Mouse (Mus musculus) spleen, postnatal 14 days (tissue): ENCODE measurements around the gene Ercc1.

ENCODE experiments used
- DNase-seq, 2 experiments: peaks; one replicate each; pipeline ENCODE4 v3.0.0; 2021 to 2022; ENCODE audit warnings: low spot score in 2 of 2

Ercc1 gene

DNA sequence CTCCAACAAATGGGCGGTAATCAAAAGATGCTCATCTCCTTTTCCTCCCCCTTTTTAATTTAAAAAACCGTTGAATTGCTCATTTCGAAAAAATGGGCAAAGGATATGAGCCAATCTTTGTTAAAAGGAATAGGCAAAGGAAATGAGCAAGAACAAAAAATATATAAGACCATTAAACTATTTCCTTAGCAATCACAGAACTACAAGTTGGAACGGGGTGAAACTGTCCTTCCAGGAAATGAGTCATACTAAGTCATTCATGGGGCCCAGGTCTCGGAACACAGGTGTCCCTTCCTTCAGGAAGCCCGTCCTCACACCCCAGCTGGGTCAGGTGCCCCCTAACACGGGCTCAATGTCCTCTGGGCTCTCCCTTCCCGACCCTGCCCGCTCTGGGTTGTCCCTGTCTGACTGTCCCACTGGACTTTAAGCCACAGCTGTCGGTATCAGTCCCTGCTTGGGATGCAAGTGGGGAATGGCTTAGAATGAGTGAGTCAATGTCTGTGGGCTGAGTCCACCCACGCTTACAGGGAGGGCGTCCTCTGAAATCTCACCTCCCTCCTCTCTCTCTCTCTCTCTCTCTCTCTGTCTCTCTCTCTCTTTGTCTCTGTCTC is at the start of gene Ercc1:
Ercc1 (plus strand) TSS at position 542 of the 611 bp plus-strand sequence.
- no peak for DNase-seq

DNA sequence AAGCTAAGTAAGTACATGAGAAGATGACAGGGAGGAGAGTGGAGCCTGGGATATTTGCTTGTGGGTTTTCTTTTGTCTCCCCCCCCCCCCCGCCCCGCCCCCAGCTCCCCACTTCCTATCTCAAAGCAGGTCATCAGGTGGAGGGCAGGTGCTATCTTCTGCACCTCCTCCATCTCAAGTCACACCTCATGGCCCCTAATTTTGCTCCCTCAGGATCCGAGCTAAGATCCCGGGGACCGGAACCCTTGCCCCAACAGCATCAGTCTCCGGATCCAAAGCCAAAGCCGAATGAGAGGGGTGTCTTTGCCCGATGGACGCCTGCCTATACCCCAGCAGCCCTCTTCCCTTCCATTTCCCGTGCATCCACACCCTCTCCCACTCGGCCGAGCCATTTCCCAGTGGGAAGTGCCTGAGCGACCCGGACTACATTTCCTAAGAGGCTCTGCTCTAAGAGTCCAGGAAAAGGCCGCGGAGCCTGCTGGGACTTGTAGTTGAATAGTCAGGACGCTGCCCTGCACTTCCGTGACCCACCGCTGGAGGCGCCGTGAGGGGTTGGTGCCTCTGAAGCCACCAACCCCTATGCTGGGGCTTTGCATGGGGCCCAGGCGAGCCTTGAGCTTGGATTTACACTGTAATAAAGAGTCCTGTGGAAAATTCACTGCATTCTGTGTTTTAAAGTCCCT is 48.9 kb upstream of the Ercc1 start:
- peak; percentile 82 to 95 for DNase-seq

GRCm38 (mm10) chr7:19297034-19297433 is 47.5 kb upstream of the Ercc1 start:
- DNase-seq: no peak

DNA sequence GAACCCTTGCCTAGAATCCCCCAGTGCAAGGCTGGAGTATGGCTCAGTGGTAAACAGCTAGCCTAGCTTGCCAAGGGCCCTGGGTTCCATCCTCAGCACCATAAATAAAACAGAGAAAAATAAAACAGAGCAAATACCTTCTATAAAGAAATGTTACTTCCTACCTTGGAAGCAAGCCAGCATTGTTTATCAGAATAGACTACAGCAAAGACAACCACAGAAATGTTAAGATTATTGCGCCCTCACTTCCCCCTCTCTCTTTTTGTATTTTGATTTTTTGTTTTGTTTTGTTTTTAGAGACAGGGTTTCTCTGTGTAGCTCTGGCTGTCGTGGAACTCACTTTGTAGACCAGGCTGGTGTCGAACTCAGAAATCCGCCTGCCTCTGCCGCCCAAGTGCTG is 46.8 kb upstream of the Ercc1 start:
- DNase-seq: no peak

DNA sequence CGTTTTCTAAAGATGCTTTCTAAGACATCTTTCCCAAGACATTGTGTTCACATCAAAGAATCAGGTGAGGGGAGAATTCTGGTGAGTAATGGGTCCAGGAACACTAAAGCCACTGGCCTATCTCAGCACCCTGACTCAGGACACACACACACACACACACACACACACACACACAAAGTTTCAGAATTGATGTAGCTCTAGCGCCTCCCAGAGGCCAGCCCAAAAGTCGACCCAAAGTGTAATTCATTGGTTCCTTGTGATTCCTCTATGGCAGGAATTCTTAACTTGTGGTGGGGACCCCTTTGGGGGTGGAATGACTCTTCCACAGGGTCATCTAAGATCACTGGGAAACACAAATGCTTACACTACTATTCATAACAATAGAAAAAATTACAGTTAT is 45.4 kb upstream of the Ercc1 start:
- DNase-seq: no peak

GRCm38 (mm10) chr7:19300501-19301421 is 43.8 kb upstream of the Ercc1 start:
- peak; percentile 60 to 75 for DNase-seq

- no peak for DNase-seq
Measured at GRCm38 (mm10) chr7:19301461-19302263, 42.9 kb upstream of the Ercc1 start.

DNA sequence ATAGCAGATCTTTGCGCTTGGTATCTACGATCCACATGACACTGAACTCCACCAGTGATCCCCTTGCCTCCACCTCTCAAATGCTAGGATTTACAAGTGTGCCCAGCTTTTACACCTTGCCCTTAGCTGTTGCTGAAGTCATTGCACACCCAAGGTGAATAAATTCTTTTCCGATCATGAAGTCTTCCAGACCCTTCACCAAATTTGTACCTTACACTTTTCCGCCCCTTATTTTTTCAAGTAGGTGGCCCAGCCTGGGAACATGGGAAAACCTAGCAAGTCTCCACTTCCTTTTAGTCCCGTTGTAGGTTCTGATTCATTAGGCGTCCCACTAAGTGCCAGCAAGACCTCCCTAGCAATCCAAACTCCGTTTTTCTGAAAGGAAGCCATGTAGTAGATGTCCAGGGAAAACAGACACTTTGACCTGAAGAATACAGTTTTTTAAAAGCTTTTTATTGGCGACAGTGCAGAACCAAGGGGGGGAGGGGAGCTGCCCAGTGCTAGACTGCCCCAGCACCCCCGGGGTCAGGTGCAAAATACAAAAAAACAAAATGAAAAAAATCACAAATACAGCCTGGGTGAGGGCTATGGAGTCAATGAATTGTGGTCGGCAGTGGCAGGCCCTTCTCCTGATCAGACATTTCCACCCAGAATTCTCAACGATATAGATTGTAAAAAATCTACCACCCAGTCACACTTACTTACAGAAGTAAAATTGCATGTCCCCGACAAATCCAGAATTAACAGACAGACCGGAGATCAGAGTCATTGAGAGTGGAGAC is 42.1 kb upstream of the Ercc1 start:
- no peak for DNase-seq

GRCm38 (mm10) chr7:19303046-19303305 is 41.6 kb upstream of the Ercc1 start:
- DNase-seq: no peak

DNA sequence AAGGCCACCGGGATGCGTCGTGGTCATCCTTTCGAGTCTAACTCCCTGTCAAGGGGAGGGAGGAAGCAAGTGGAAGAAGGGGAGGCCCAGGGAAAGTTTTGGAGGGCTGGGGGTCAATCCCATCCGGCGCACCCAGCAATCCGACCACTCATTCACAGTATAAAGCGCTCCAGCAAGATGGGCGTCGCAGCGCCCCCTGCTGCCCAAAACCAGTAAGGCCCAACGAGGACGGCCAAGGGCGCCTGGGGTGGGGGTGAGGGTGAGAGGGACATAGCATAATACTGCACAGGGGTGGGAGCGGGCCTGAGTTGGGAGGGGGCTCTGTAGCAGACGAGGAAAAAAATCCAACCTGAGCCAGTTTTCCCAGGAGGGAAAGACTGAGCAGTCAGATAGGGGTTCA is 40.8 kb upstream of the Ercc1 start:
- peak; percentile 61 to 77 for DNase-seq

GRCm38 (mm10) chr7:19304501-19305412 is 39.8 kb upstream of the Ercc1 start:
- DNase-seq: no peak

- DNase-seq: no peak
Measured at GRCm38 (mm10) chr7:19305413-19305735, 39.2 kb upstream of the Ercc1 start.

DNA sequence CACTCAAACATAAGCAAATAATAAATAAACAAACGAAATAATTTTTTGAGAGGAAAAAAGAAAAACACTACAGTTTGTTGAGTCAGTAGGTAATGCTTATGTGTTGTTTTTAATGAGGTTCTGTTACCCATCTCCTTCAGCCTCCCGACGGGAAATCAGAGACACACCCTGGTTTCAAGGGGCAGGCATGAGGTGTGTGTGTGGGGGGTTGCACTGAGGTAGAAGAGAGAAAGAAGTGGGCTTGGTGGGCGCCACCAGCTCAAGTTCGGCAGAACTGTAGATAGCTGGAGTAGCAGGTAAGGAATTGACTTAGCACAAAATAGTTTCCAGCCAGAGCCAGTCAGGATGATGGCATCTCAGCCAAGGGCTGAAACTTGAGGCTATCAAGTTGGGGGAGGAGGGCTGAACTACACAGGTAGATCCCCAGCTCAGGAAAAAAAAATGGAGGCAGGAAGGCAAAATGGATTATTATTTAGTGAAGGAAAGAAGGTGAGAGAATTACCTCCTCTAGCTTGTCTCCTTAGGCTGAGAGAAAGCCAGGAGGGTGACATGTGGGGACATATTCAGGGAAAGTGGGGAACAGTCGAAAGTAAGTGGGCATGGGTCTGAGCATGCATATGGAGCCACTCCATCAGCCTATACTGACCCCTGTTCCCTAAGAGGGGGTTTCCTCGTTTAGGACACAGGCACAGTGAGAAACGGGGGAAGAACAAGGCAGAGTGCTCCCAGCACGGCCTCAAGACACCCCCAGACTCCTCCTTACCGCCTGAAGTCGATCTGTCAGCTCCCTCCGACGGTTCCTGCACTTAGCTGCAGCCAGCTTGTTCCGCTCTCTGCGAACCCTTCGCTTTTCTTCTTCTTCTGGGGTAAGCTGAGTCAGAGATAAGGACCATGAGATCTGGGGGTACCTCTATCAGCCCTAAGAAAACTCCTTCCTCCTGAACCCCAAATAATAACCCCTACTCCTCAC is 38.5 kb upstream of the Ercc1 start:
- no peak for DNase-seq

- no peak for DNase-seq
Measured at GRCm38 (mm10) chr7:19306819-19307738, 37.5 kb upstream of the Ercc1 start.

DNA sequence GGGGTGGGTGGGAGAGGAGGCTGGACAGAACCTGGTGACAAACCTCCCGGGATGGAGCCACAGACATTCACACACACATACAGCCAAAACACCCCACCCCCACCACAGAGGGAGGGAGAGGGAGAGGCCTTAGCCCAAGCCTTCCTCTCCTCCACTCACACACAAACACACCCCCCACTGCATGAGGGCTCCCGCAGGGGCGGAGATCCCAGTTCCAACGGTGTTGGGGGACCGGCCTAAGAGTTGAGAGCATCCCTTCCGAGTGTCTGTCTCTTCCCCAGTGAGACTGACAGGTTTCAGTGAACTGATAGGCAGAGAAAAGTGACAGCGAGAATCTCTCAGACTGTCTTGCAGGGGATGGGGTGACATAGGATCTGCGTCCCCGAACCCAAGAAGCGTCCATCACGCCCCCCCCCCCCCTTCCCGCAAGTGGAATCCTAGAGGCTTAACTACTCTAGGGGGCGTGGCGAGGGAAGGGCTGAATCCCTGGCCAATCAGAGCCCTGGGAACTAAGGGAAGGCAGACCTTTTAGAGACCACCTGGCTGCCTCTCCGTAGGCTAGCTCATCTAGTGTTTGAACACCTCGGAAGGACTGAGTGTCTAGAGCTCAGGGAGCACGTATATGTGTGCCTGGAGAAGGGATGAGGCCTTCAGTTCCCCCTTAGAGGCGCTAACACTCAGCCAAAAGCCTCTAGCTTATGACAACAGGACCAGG is 36.7 kb upstream of the Ercc1 start:
- DNase-seq: peak in 1 of 2 experiments; percentile 37

DNA sequence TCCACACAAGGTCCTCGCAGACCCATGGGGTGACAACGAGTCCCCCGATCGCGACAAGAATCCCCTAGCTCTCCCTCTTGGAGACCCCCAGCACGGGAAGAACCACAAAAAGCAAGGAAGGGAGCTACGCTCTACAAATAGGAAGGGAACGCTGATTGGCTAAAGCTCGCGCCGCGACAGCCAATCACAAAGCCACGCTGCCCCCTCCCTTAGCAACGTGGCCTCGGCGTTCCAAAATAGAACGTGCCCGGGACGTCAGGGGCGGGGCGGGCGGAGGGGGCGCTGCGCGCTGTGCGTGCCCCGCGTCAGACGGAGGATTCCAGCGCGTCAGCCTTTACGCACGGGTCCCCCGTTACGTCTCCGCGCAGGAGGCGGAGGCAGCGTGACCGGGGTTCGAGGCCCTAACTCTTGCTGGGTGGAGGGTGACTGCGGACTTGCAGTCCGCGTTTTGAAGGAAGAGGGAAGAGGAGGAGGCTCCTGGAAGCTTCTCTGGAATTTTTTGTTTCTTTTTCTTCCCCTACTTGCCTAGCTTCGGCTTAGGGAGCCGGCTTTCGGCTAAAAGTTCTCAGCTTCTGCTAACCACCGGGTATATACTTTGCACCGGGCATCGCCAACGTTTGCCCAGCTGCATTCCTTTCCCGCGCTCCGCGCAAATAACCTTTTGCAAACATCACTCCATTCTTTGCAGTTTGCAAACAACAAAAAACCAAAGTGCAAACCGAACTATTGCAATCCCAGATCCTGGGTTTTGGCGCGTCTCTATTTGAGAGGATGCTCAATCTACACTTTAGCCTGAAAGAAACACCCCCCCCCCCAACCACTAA is 35.9 kb upstream of the Ercc1 start:
- DNase-seq: peak; percentile 86 to 90
